Mouse (Mus musculus) liver, embryonic 14.5 days (tissue): ENCODE measurements at regions not wholly inside any gene's neighbourhood (a gene's known extent, or its start where the extent isn't known, plus 50 kb on each side); places are given as distances from the start of the nearest gene placed in this dataset.

Experiments used
- CTCF ChIP-seq: IDR thresholded peaks from 2 replicates; pipeline ENCODE4 v1.5.1; 2016; ENCODE audit warnings: antibody characterized with exemption, low read depth, control low read depth
- EP300 ChIP-seq: IDR thresholded peaks from 2 replicates; pipeline ENCODE4 v1.6.1; 2016; ENCODE audit warnings: antibody characterized with exemption, low read depth

DNA sequence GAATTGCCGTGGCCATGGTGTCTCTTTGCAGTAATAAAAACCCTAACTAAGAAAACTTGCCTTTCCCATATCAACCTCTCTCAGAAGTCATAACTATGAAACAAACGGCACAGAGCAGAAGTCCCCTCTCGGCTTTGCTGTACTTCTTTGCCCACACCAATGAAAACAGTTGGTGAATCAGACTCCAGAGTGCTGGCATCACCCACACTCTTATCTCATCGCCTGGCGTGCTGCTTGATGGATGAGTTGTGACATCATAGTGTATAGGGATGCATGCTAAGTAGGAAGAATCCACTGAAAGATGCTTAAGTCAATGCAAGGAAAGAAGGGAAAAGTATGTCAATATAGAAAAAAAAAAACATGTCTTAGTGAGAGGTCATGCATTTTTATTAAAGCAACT lies 58.3 kb upstream of the Rnf32 start:
- TF ChIP-seq CTCF: no peak
- TF ChIP-seq EP300: no peak
